Mouse (Mus musculus): ENCODE results near the gene F2rl1.

Gene F2rl1

GRCm38 (mm10) chr13:95546251-95546650, 21.2 kb upstream of the F2rl1 start:
- TF ChIP-seq GATA4 (IDR thresholded peaks at IDR 0.05; ENCODE audit: insufficient replicate concordance, low read length): no peak

GRCm38 (mm10) chr13:95545729-95546186, 20.7 kb upstream of the F2rl1 start:
- no peak for TF ChIP-seq GATA4 (IDR thresholded peaks at IDR 0.05; ENCODE audit: insufficient replicate concordance, low read length)

GRCm38 (mm10) chr13:95538021-95538420, 13.0 kb upstream of the F2rl1 start:
- no peak for TF ChIP-seq GATA4 (IDR thresholded peaks at IDR 0.05; ENCODE audit: insufficient replicate concordance, low read length)

GRCm38 (mm10) chr13:95536117-95536493, 11.1 kb upstream of the F2rl1 start:
- no peak for TF ChIP-seq GATA4 (IDR thresholded peaks at IDR 0.05; ENCODE audit: insufficient replicate concordance, low read length)

- TF ChIP-seq GATA4 (IDR thresholded peaks at IDR 0.05; ENCODE audit: insufficient replicate concordance, low read length): no peak
These were observed 10.6 kb upstream of the F2rl1 start for GRCm38 (mm10) chr13:95535461-95536116.

GRCm38 (mm10) chr13:95535026-95535425, 10.0 kb upstream of the F2rl1 start:
- TF ChIP-seq GATA4 (IDR thresholded peaks at IDR 0.05; ENCODE audit: insufficient replicate concordance, low read length): no peak

- no peak for TF ChIP-seq GATA4 (IDR thresholded peaks at IDR 0.05; ENCODE audit: insufficient replicate concordance, low read length)
These were observed 9.1 kb upstream of the F2rl1 start for GRCm38 (mm10) chr13:95534131-95534561.

- no peak for TF ChIP-seq GATA4 (IDR thresholded peaks at IDR 0.05; ENCODE audit: insufficient replicate concordance, low read length)
These were observed 8.6 kb upstream of the F2rl1 start for GRCm38 (mm10) chr13:95533640-95534039.

GRCm38 (mm10) chr13:95531273-95532045, 6.4 kb upstream of the F2rl1 start:
- no peak for TF ChIP-seq GATA4 (IDR thresholded peaks at IDR 0.05; ENCODE audit: insufficient replicate concordance, low read length)

GRCm38 (mm10) chr13:95529246-95529645, 4.2 kb upstream of the F2rl1 start:
- no peak for TF ChIP-seq GATA4 (IDR thresholded peaks at IDR 0.05; ENCODE audit: insufficient replicate concordance, low read length)

- TF ChIP-seq GATA4 (IDR thresholded peaks at IDR 0.05; ENCODE audit: insufficient replicate concordance, low read length): no peak
These were observed 678 bp downstream of the F2rl1 start for GRCm38 (mm10) chr13:95524424-95524673.

- no peak for TF ChIP-seq GATA4 (IDR thresholded peaks at IDR 0.05; ENCODE audit: insufficient replicate concordance, low read length)
These were observed 1.2 kb downstream of the F2rl1 start for GRCm38 (mm10) chr13:95523659-95524423.

GRCm38 (mm10) chr13:95522176-95522575, 2.9 kb downstream of the F2rl1 start:
- TF ChIP-seq GATA4 (IDR thresholded peaks at IDR 0.05; ENCODE audit: insufficient replicate concordance, low read length): no peak

GRCm38 (mm10) chr13:95521029-95521428, 4.0 kb downstream of the F2rl1 start:
- no peak for TF ChIP-seq GATA4 (IDR thresholded peaks at IDR 0.05; ENCODE audit: insufficient replicate concordance, low read length)

GRCm38 (mm10) chr13:95514756-95515155, 10.3 kb downstream of the F2rl1 start:
- TF ChIP-seq GATA4 (IDR thresholded peaks at IDR 0.05; ENCODE audit: insufficient replicate concordance, low read length): no peak

GRCm38 (mm10) chr13:95510054-95510453, 15.0 kb downstream of the F2rl1 start:
- TF ChIP-seq GATA4 (IDR thresholded peaks at IDR 0.05; ENCODE audit: insufficient replicate concordance, low read length): no peak
